In genomic region chr15:86176771-86177702, GRCm38 (mm10) we compare ENCODE assay signal across 15 mouse cellular contexts. TPM values are rescaled to one million over a fixed set of nuclear protein-coding genes. Genes with fewer than 3 reads are reported as not detected.
A peak's percentile ranks its signal among the peaks of the same experiment; 100 is the strongest.
DNase-seq lines count a peak whose midpoint lies in the region; ATAC-seq lines count a peak whose summit lies in the region.
"Had no signal": no experiment of that assay in that cellular context is flagged by ENCODE, and none has a peak within 500 bp of the region (broad histone marks: within the 10 kb centered on the region; RNA-seq: fewer than 3 reads in every experiment).

No protein-coding gene starts in this region.

- ATAC-seq in heart, embryonic 16.5 days (replicated peaks; ENCODE audit: extremely low read depth, insufficient read depth, low FRiP score): no peak
- no peak for ATAC-seq in heart, embryonic 12.5 days (ENCODE audit: insufficient number of reproducible peaks, low FRiP score)
- no peak for ATAC-seq in megakaryocyte, adult 5-6 weeks (ENCODE audit: poor library complexity, severe bottlenecking)
- no peak for ATAC-seq in granulocyte monocyte progenitor cell, adult 5-6 weeks (replicated peaks; ENCODE audit: poor library complexity, severe bottlenecking)
- ATAC-seq: activated CD4-positive, CD25-positive, alpha-beta regulatory T cell, adult 4 months had no signal

- peaks cover 58% of the 10 kb centered on the region for H3K4me1 ChIP-seq in heart, embryonic 16.5 days (ENCODE audit: control insufficient read depth, insufficient read depth, low read length)
- H3K4me1 ChIP-seq in heart, embryonic 12.5 days (replicated peaks): peaks cover 63% of the 10 kb centered on the region
- peaks cover 95% of the 10 kb centered on the region for H3K4me1 ChIP-seq in megakaryocyte, embryonic 14.5 days

- H3K4me2 ChIP-seq in heart, embryonic 16.5 days (ENCODE audit: low read depth, low read length): no peak overlapping the region
- no peak overlapping the region for H3K4me2 ChIP-seq in heart, embryonic 12.5 days
- H3K4me2 ChIP-seq: liver, embryonic 13.5 days; midbrain, embryonic 12.5 days; neural tube, embryonic 12.5 days had no signal

- no peaks in the 10 kb centered on the region for H3K36me3 ChIP-seq in heart, embryonic 16.5 days (ENCODE audit: control insufficient read depth, insufficient read depth)
- H3K36me3 ChIP-seq in heart, embryonic 12.5 days: no peaks in the 10 kb centered on the region
- peaks cover 86% of the 10 kb centered on the region for H3K36me3 ChIP-seq in megakaryocyte, embryonic 14.5 days (replicated peaks; ENCODE audit: low read length)
- H3K36me3 ChIP-seq: forebrain, embryonic 10.5 days; liver, embryonic 13.5 days; midbrain, embryonic 12.5 days; neural tube, embryonic 12.5 days had no signal

- DNase-seq in cerebellum, adult 9-10 months: peak; percentile 53
- DNase-seq in cerebellum, postnatal 4 days (ENCODE audit: low spot score in 2 of 2): no peak
- peak; percentile 45 to 63 for DNase-seq in lung, postnatal 4 days
- DNase-seq: layer of hippocampus, adult 9-11 months; liver, embryonic 13.5 days had no signal

- no peaks in the 10 kb centered on the region for H3K9me3 ChIP-seq in heart, embryonic 16.5 days (replicated peaks; ENCODE audit: control insufficient read depth, low read length)
- no peaks in the 10 kb centered on the region for H3K9me3 ChIP-seq in heart, embryonic 12.5 days (replicated peaks)
- no peaks in the 10 kb centered on the region for H3K9me3 ChIP-seq in megakaryocyte, embryonic 14.5 days
- H3K9me3 ChIP-seq: forebrain, embryonic 10.5 days; liver, embryonic 13.5 days; midbrain, embryonic 12.5 days; neural tube, embryonic 12.5 days had no signal

- 56% methylated on average over 22 of the region's 22 CpGs for WGBS in heart, embryonic 16.5 days
- 70% methylated on average over 21 of the region's 22 CpGs for WGBS in heart, embryonic 12.5 days

- H3K4me3 ChIP-seq in heart, embryonic 16.5 days (ENCODE audit: low read length): no peak overlapping the region
- no peak overlapping the region for H3K4me3 ChIP-seq in heart, embryonic 12.5 days
- H3K4me3 ChIP-seq in megakaryocyte, embryonic 14.5 days (replicated peaks): peak overlapping the region; percentile 86
- H3K4me3 ChIP-seq: forebrain, embryonic 10.5 days; liver, embryonic 13.5 days; midbrain, embryonic 12.5 days; neural tube, embryonic 12.5 days had no signal

- no peaks in the 10 kb centered on the region for H3K27me3 ChIP-seq in heart, embryonic 16.5 days (ENCODE audit: control insufficient read depth, insufficient read depth, low read length)
- no peaks in the 10 kb centered on the region for H3K27me3 ChIP-seq in heart, embryonic 12.5 days (replicated peaks)
- H3K27me3 ChIP-seq in megakaryocyte, embryonic 14.5 days (replicated peaks): no peaks in the 10 kb centered on the region
- H3K27me3 ChIP-seq: liver, embryonic 13.5 days; midbrain, embryonic 12.5 days; neural tube, embryonic 12.5 days had no signal

- H3K9ac ChIP-seq in heart, embryonic 16.5 days (ENCODE audit: low read length): 0 out of 2 replicates have a peak overlapping the region, but pooled peaks have one; percentile 2
- H3K9ac ChIP-seq in heart, embryonic 12.5 days: no peak overlapping the region
- H3K9ac ChIP-seq: liver, embryonic 13.5 days; midbrain, embryonic 12.5 days; neural tube, embryonic 12.5 days had no signal

- H3K27ac ChIP-seq in heart, embryonic 16.5 days (ENCODE audit: low read length): peak overlapping the region; percentile 41
- no peak overlapping the region for H3K27ac ChIP-seq in heart, embryonic 12.5 days (ENCODE audit: poor library complexity, severe bottlenecking)
- H3K27ac ChIP-seq: forebrain, embryonic 10.5 days; liver, embryonic 13.5 days; midbrain, embryonic 12.5 days; neural tube, embryonic 12.5 days; stomach, postnatal 0 days had no signal

RNA-seq across cellular contexts. Expression of gene Cerk, which starts 8.9 kb away (rescaled TPM):
- 18.7 and 19.3 TPM in 2 replicates for polyA plus RNA-seq in heart, embryonic 16.5 days (2015; fragmentation: Nextera tagmentation; extraction: Ambion mirVana)
- 15.3 and 16.3 TPM in 2 replicates for polyA plus RNA-seq in heart, embryonic 12.5 days (2016; fragmentation: Nextera tagmentation; extraction: Ambion mirVana)
- 52.5 and 70.1 TPM in 2 replicates for polyA plus RNA-seq in megakaryocyte, embryonic 14.5 days (2012; ENCODE audit: insufficient read depth, low replicate concordance)
- 22.7 and 24.4 TPM in 2 replicates for total RNA-seq in megakaryocyte, adult 5-6 weeks (2015)
- total RNA-seq in megakaryocyte, adult 5-6 weeks (2017): 35.4 and 41.2 TPM in 2 replicates
- total RNA-seq in granulocyte monocyte progenitor cell, adult 5-6 weeks (2014; fragmentation: Nextera tagmentation): 26.3 and 29.8 TPM in 2 replicates
- total RNA-seq in granulocyte monocyte progenitor cell, adult 5-6 weeks (2017): 41.4 and 47.9 TPM in 2 replicates

RNA-seq across cellular contexts. Expression of gene Tbc1d22a, which starts 37.2 kb away (rescaled TPM):
- 11.5 and 12.6 TPM in 2 replicates for polyA plus RNA-seq in heart, embryonic 16.5 days (2015; fragmentation: Nextera tagmentation; extraction: Ambion mirVana)
- 10.3 and 10.7 TPM in 2 replicates for polyA plus RNA-seq in heart, embryonic 12.5 days (2016; fragmentation: Nextera tagmentation; extraction: Ambion mirVana)
- 14.3 and 16.7 TPM in 2 replicates for polyA plus RNA-seq in megakaryocyte, embryonic 14.5 days (2012; ENCODE audit: insufficient read depth, low replicate concordance)
- total RNA-seq in megakaryocyte, adult 5-6 weeks (2015): 12.9 and 13.3 TPM in 2 replicates
- 19.0 and 24.1 TPM in 2 replicates for total RNA-seq in megakaryocyte, adult 5-6 weeks (2017)
- 18.6 and 18.8 TPM in 2 replicates for total RNA-seq in granulocyte monocyte progenitor cell, adult 5-6 weeks (2014; fragmentation: Nextera tagmentation)
- 26.5 and 46.7 TPM in 2 replicates for total RNA-seq in granulocyte monocyte progenitor cell, adult 5-6 weeks (2017)

Comparison
In these comparisons a context has a peak if more than half of its experiments do, and no peak if none do; other contexts are left out.
1. DNase-seq: peak in cerebellum, adult 9-10 months (single experiment) and lung, postnatal 4 days (2 of 2); none in cerebellum, postnatal 4 days (0 of 2).